Mouse (Mus musculus): ENCODE data around the gene Frmd7.

The Frmd7 gene

DNA sequence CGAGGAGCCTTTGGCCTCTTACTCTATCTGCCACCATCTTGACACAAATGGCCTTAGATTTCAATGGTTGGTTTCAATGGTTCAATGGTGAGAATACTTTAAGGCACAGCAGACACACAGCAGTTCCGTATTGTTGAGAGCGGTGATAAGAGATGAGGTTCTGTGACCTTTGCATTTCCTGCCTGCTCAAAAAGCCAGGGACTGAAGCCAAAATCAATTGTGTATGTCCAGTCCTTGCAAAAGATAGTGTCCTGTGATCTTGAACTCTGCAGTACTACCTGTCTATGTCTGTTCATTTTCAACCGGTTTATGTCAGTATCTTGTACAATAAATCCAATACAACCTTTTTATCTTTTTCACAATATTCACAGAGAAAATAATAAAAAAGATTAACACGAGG is 77.8 kb downstream of the Frmd7 start:
- no peak for ATAC-seq (ENCODE audit: low TSS enrichment)

DNA sequence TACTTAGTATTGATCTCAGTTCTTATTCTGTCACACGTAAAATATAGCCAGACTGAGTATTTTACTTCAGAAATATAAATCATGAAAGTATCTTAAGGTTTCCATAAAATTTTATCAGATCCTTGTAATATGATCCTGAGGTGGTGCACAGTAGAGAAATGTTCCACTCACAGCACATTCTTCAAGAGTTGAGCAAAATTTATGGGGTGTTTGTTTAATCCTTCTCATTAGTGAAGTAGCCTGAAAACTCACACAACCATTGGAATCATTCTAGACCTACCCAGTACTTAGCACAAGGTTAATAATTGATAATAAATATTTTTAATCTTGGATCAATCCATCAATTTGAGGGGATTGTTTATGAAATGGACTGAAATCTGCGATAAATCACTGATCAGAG is 78.7 kb downstream of the Frmd7 start:
- no peak for ATAC-seq (ENCODE audit: low TSS enrichment)

DNA sequence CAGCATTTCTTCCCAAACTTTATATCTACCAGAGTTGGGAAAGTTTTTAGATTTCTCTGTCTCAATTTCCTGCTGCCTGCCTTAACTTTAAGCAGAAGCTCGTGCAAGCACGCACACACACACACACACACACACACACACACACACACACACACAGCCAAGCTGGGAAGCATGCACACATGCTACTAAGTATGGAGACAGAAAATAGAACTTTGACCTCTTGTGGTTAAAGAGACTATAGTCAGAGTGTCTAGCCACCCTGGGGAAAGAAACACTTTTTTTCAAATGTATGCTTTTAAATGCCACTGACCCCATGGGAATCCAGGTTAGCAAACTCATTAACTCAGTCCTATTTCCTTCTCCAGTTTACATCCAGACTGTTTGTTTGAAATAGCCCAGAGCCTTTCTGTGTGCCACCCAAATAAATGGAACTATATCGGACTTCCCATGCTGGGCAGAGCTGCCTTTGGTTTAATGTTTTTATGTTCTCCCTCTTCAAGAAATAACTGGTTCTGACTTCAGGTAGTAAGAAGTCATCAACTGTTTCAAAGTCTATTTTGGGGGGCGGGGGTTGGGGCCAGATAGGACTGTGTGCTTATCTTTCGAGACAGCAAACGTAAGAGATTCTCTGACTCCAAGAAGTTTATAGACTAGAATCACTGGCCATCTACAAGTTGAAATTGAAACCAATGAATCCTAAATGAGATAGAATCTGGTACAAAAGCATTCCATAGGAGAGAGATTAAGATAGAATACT is 91.9 kb downstream of the Frmd7 start:
- ATAC-seq (ENCODE audit: low TSS enrichment): no peak
